Mouse (Mus musculus) right cerebral cortex, postnatal 4 days (tissue): Measurements from ENCODE around the gene Tmem87b.

Source experiments
- DNase-seq: peaks from one replicate; pipeline ENCODE4 v3.0.0-alpha.2; 2022

Gene Tmem87b

GRCm38 (mm10) chr2:128892180-128892721 lies 74.3 kb downstream of the Tmem87b start:
- DNase-seq: no peak

- DNase-seq: no peak
Measured at GRCm38 (mm10) chr2:128902843-128903242, 84.9 kb downstream of the Tmem87b start.

GRCm38 (mm10) chr2:128903661-128904060 lies 85.7 kb downstream of the Tmem87b start:
- no peak for DNase-seq
